Mouse (Mus musculus): Measurements from ENCODE around the gene Dusp16. TPM values are rescaled to one million over a fixed set of nuclear protein-coding genes. Genes with fewer than 3 reads are reported as not detected.

The Dusp16 gene
- polyA plus RNA-seq, 1 experiment from 2014 or later: 8.6 TPM

DNA sequence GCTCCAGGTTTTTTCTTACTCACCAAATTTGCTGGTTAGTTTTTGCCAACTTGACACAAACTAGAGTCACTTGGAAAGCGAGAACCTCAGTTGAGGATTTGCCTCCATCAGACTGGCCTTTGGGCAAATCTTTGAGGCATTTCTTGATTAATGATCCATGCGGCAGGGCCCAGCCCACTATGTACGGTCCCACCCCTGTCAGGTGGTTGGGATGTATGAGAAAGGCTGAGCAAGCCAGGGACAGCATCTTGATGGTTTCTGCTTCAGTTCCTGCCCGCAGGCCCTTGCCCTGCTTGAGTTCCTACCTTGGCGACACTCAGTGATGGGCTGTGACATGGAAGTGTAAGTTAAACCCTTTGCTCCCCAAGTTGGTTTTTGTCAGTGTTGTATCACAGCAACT is 94.2 kb downstream of the Dusp16 start:
- Histone ChIP-seq H3K27ac (replicated peaks) (no peak overlapping the region), H3K36me3 (ENCODE audit: control insufficient read depth, insufficient read depth, low read length) (no peaks in the 10 kb centered on the region), H3K4me2 (replicated peaks; ENCODE audit: low read depth) (no peak overlapping the region), H3K27me3 (ENCODE audit: control insufficient read depth, insufficient read depth, low read length) (no peaks in the 10 kb centered on the region), H3K9ac (ENCODE audit: low read length) (no peak overlapping the region), H3K9me3 (ENCODE audit: control insufficient read depth, low read length) (no peaks in the 10 kb centered on the region), H3K4me3 (ENCODE audit: low read depth, low read length) (no peak overlapping the region), H3K4me1 (replicated peaks; ENCODE audit: control insufficient read depth, insufficient read depth) (no peaks in the 10 kb centered on the region; the same call in 1 of the 2 replicates)
- TF ChIP-seq EP300 (optimal IDR thresholded peaks at IDR 0.05) (no peak), CTCF (IDR thresholded peaks at IDR 0.05; ENCODE audit: low read depth) (no peak)
- ATAC-seq (ENCODE audit: low FRiP score, low TSS enrichment) (no peak), DNase-seq (ENCODE audit: low spot score) (no peak)
- 87% methylated on average over 5 of the region's 5 CpGs for WGBS

DNA sequence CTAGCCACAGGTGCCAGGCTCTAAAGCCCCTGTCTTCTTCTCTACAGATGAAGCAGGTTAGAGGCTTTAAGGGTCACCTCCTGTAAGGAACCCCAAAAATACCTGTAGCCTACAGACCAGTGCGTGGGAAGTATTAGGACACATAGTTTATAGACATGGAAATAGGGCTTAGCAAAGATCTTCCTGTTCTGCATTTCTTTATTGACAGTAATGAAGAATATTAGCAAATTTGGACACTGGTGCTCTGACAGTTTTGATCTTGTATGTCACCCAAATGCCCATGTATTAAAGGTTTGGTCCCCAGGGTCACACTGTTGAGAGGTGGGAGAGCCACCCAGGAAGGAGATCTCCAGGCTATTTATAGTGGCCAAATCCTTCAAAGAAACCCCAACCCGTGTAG is 95.9 kb downstream of the Dusp16 start:
- WGBS: 73% methylated on average over 2 of the region's 2 CpGs
- no peak overlapping the region for H3K27ac ChIP-seq (replicated peaks)
- H3K9me3 ChIP-seq (ENCODE audit: control insufficient read depth, low read length): no peaks in the 10 kb centered on the region
- ATAC-seq (ENCODE audit: low FRiP score, low TSS enrichment): no peak
- H3K27me3 ChIP-seq (ENCODE audit: control insufficient read depth, insufficient read depth, low read length): no peaks in the 10 kb centered on the region
- no peaks in the 10 kb centered on the region for H3K36me3 ChIP-seq (ENCODE audit: control insufficient read depth, insufficient read depth, low read length)
- no peak overlapping the region for H3K4me3 ChIP-seq (ENCODE audit: low read depth, low read length)
- no peak overlapping the region for H3K9ac ChIP-seq (ENCODE audit: low read length)
- no peak overlapping the region for H3K4me2 ChIP-seq (replicated peaks; ENCODE audit: low read depth)
- TF ChIP-seq EP300 (optimal IDR thresholded peaks at IDR 0.05) (no peak), CTCF (IDR thresholded peaks at IDR 0.05; ENCODE audit: low read depth) (no peak)
- no peak for DNase-seq (ENCODE audit: low spot score)
- no peaks in the 10 kb centered on the region; the same call in 1 of the 2 replicates for H3K4me1 ChIP-seq (replicated peaks; ENCODE audit: control insufficient read depth, insufficient read depth)

GRCm38 (mm10) chr6:134696146-134696545 is 96.3 kb downstream of the Dusp16 start:
- Histone ChIP-seq H3K36me3 (ENCODE audit: control insufficient read depth, insufficient read depth, low read length) (no peaks in the 10 kb centered on the region), H3K4me1 (replicated peaks; ENCODE audit: control insufficient read depth, insufficient read depth) (no peaks in the 10 kb centered on the region; the same call in 1 of the 2 replicates), H3K4me3 (ENCODE audit: low read depth, low read length) (no peak overlapping the region), H3K27me3 (ENCODE audit: control insufficient read depth, insufficient read depth, low read length) (no peaks in the 10 kb centered on the region), H3K9ac (ENCODE audit: low read length) (no peak overlapping the region), H3K4me2 (replicated peaks; ENCODE audit: low read depth) (no peak overlapping the region), H3K9me3 (ENCODE audit: control insufficient read depth, low read length) (no peaks in the 10 kb centered on the region), H3K27ac (replicated peaks) (no peak overlapping the region)
- ATAC-seq (ENCODE audit: low FRiP score, low TSS enrichment): no peak
- TF ChIP-seq CTCF (IDR thresholded peaks at IDR 0.05; ENCODE audit: low read depth) (no peak), EP300 (optimal IDR thresholded peaks at IDR 0.05) (no peak)
- no peak for DNase-seq (ENCODE audit: low spot score)
- WGBS: 52% methylated on average over 4 of the region's 4 CpGs

DNA sequence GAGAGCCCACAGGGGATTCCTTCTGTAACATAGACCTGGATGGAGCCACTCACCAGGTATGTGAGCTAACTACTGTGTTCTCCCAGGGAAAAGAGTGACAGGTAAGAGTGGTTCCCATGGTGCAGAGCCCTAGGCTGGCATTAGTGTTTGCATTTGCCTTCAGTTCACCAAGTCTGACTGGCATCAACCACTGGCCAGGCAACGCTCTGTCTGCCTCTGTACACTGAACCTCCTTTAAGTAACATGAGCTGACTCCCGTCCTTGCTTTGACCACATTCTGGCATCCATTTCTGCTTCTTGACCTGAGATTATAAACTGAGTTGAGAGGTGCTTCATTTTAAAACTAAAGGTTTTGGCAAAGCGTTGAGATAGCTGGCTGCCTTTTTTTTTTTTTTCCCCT is 96.8 kb downstream of the Dusp16 start:
- H3K27ac ChIP-seq (replicated peaks): no peak overlapping the region
- no peak overlapping the region for H3K4me2 ChIP-seq (replicated peaks; ENCODE audit: low read depth)
- no peak for TF ChIP-seq CTCF (IDR thresholded peaks at IDR 0.05; ENCODE audit: low read depth)
- TF ChIP-seq EP300 (optimal IDR thresholded peaks at IDR 0.05): no peak
- no peaks in the 10 kb centered on the region for H3K36me3 ChIP-seq (ENCODE audit: control insufficient read depth, insufficient read depth, low read length)
- no peaks in the 10 kb centered on the region for H3K27me3 ChIP-seq (ENCODE audit: control insufficient read depth, insufficient read depth, low read length)
- H3K4me1 ChIP-seq (replicated peaks; ENCODE audit: control insufficient read depth, insufficient read depth): no peaks in the 10 kb centered on the region; the same call in 1 of the 2 replicates
- H3K9me3 ChIP-seq (ENCODE audit: control insufficient read depth, low read length): no peaks in the 10 kb centered on the region
- ATAC-seq (ENCODE audit: low FRiP score, low TSS enrichment): no peak
- H3K9ac ChIP-seq (ENCODE audit: low read length): no peak overlapping the region
- H3K4me3 ChIP-seq (ENCODE audit: low read depth, low read length): no peak overlapping the region
- WGBS: 55% methylated on average over 3 of the region's 3 CpGs
- DNase-seq (ENCODE audit: low spot score): no peak

DNA sequence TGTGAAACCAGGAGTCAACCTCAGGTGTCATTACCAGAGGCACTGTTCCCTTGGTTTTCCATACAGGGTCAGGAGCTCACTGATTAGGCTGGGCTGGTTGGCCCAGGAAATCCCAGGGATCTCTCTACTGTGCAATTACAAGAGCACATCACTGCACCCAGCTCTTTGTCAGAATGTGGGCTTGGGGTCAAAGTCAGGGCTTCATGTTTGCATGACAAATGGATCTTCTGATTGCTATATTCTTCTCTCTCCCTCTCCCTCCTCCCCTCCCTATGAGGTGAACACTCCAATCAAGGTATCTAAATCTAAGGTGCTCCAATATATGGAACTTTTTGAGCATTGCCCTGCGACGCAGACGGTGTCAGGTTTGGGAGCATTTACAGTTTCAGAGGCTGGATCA is 97.4 kb downstream of the Dusp16 start:
- 92% methylated on average over 3 of the region's 3 CpGs for WGBS

DNA sequence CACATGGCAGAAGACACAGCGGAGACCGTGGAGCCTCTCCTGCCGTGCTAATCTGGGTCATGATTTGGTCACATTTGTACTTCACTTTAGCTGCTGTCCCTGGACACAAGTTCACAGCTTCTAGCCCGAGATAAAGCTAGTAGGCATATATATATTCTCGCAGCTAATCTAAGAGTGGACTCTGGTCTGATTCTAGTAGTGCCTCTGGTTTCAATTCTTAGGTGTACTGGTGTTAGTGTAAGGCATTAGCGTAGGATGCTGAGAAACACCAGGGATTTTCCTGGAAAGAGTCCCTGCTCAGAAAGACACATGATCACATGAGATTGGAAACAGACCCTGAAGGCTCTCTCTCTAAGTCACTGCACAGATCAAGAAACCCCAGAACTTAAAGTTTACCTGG is 97.9 kb downstream of the Dusp16 start:
- 88% methylated on average over 6 of the region's 6 CpGs for WGBS
- no peak overlapping the region for H3K9ac ChIP-seq (ENCODE audit: low read length)
- no peak overlapping the region for H3K4me2 ChIP-seq (replicated peaks; ENCODE audit: low read depth)
- no peaks in the 10 kb centered on the region for H3K27me3 ChIP-seq (ENCODE audit: control insufficient read depth, insufficient read depth, low read length)
- no peak for ATAC-seq (ENCODE audit: low FRiP score, low TSS enrichment)
- H3K4me3 ChIP-seq (ENCODE audit: low read depth, low read length): no peak overlapping the region
- no peak overlapping the region for H3K27ac ChIP-seq (replicated peaks)
- no peaks in the 10 kb centered on the region for H3K4me1 ChIP-seq (replicated peaks; ENCODE audit: control insufficient read depth, insufficient read depth)
- TF ChIP-seq CTCF (IDR thresholded peaks at IDR 0.05; ENCODE audit: low read depth): no peak
- no peak for TF ChIP-seq EP300 (optimal IDR thresholded peaks at IDR 0.05)
- no peaks in the 10 kb centered on the region for H3K36me3 ChIP-seq (ENCODE audit: control insufficient read depth, insufficient read depth, low read length)
- no peaks in the 10 kb centered on the region for H3K9me3 ChIP-seq (ENCODE audit: control insufficient read depth, low read length)
- DNase-seq (ENCODE audit: low spot score): no peak

More for the DNA sequence above, 97.4 kb downstream of the Dusp16 start:
- no peak for DNase-seq (ENCODE audit: low spot score)
- Histone ChIP-seq H3K27me3 (ENCODE audit: control insufficient read depth, insufficient read depth, low read length) (no peaks in the 10 kb centered on the region), H3K4me1 (replicated peaks; ENCODE audit: control insufficient read depth, insufficient read depth) (no peaks in the 10 kb centered on the region), H3K4me3 (ENCODE audit: low read depth, low read length) (no peak overlapping the region), H3K36me3 (ENCODE audit: control insufficient read depth, insufficient read depth, low read length) (no peaks in the 10 kb centered on the region), H3K4me2 (replicated peaks; ENCODE audit: low read depth) (no peak overlapping the region), H3K27ac (replicated peaks) (no peak overlapping the region), H3K9me3 (ENCODE audit: control insufficient read depth, low read length) (no peaks in the 10 kb centered on the region), H3K9ac (ENCODE audit: low read length) (no peak overlapping the region)
- no peak for ATAC-seq (ENCODE audit: low FRiP score, low TSS enrichment)
- TF ChIP-seq CTCF (IDR thresholded peaks at IDR 0.05; ENCODE audit: low read depth) (no peak), EP300 (optimal IDR thresholded peaks at IDR 0.05) (no peak)

All from stomach, postnatal 0 days (tissue).